Mouse (Mus musculus) cerebellum, adult (tissue): Measurements from ENCODE around the gene Ndel1.

Experiments
- ATAC-seq: cut with Nextera tagmentation; 2 replicates; pipeline ENCODE4 v1.9.2; 2017; ENCODE audit warnings: mild to moderate bottlenecking, moderate library complexity, mixed read lengths; ENCODE audit not compliant: insufficient number of reproducible peaks, low FRiP score, low TSS enrichment

Ndel1 gene

DNA sequence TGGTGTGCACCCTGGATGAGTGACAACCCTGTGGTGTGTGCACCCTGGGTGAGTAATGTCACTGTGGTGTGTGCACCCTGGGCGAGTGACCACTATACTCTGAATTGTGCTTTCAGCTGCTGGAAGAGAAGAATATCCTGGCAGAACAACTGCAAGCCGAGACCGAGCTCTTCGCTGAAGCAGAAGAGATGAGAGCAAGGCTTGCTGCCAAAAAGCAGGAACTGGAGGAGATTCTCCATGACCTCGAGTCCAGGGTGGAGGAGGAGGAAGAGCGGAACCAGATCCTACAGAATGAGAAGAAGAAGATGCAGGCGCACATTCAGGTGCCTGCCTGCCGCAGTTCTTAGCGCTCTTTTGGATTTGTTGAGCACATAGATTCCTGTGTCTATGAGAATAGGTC, 84.4 kb downstream of the Ndel1 start:
- no peak; the same call in 1 of the 2 replicates for ATAC-seq

DNA sequence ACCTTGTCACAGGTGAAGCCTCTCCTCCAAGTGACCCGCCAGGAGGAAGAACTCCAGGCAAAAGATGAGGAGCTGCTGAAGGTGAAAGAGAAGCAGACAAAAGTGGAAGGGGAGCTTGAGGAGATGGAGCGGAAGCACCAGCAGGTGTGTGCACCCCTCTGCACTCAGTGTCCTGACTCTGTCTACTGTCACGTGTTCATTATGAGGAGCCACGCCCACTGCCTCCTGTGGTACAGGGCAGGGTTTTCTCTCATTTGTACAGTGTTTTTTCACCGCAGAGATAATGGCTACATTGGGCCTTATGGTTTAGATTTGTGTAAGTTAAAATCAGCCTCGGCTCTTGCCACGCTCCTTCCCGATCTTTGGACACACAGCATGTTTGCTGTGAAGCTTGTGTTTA, 85.8 kb downstream of the Ndel1 start:
- no peak for ATAC-seq

DNA sequence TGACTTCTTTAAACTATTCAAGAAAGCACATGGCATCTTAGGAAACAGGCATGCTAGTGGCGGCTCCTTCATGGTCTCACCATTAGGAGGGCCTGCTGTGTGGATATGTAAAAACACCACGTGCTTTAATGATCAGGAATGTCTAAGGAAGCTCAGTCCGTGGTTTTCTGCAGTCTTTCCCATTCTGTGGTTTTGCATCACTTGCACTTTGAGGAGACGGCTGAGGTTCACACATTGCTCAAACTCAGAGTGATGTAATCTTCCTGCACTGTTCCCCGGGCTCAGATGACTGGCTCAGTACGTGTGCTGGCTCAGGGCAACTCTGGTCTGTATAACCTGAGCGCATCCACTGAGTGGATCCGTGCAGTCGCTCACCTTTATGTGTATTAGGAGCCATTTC, 89.3 kb downstream of the Ndel1 start:
- ATAC-seq, result no peak

DNA sequence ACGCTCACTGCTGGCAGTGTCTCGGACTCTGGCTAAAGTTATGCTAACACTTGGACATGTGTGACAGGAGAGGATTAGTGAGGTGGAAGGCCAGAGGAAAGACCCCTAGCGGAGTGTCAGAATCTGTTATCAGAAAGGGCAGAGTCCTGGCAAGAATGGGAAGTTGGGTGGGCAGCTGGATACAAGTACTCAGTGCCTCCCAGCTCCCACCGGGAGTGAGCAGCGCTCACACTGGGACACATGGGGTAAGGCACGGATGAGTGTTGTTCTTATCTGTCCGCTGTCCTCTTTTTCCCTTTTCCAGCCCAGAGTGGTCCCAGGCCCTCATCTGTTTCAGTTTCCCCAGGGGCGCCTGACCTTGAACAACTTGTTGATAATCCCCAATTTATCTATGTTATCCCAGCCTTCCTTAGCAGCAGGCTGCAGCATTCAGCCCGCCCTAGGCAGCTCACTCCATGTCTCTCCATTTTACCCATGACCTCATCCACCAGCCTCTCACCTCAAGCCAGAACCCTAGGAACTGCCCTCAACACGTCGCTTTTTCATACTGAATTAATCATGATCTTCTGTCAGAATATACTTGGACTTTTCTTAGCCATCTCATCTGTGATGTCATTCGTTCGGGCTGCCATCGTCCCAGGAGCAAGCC, 91.1 kb downstream of the Ndel1 start:
- ATAC-seq, result no peak

DNA sequence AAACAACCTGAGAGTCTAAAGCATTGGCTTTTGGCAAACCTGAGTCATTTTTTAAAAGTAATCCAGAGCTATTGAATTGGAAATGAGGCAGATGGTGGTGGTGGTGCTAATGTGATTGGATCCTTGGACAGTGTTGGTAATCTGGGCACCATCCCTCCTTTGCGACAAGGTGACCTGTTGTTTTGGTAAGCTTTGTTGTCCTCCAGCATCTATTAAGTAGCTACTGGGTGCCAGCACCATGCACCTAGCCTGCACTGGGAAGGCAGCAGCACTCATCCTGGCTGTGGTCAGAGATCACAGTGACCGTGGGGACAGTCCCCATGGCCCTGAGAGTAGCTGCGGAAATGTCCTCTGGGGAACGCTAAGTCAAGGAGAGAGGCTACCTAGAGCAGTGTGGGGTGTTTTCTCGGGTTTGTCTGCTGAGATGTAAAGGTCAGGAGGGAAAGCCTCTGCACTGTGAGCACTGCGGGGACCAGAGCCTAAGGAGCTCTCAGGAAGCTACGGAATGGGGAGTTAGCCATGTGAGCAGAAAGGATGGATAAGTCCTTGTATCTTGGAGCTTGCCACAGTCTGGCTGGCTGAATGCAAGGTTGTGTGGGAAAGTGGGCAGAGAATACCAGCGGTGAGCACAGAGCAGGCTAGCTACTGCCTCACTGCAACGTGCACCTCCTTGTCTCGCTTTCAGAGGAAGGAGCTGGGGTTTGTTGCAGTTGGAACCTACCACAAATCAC, 91.8 kb downstream of the Ndel1 start:
- no peak for ATAC-seq

DNA sequence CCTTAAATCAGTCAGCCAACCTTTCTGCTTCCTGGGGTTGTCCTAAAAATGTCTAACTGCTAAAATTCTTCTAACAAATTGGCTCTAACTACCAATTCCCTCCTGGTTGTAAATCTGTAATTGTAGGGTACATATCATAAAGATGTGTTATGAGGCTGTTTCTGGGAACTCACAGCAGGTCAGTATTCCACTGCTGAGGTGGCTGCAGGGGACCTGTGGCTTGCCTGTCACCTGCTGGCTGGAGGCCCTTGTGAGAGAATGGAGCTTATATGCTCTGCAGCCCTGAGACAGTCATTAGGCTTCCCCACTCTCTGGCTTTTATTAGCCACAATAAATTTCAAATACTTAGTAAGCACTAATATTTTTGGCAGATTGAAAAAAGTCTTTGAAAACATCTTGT, 92.8 kb downstream of the Ndel1 start:
- no peak for ATAC-seq

DNA sequence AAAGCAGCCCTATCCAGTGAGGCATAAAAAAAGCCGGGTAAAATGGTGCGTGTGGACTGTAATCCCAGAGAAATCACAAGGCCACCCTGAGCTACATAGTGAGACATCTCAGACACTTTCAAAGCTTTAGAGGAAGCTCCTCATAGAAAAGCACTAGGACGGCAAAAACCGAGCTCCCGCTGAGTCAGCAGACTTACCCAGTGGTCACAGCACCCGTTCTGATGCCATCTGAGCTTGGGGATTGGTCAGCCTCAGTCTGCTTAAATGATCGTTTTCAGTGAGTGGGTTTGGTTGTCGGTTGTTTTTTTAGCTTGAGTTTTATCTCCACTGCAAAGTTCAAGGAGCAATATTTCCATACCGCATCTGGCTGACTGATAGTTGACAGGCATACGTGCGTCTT, 93.7 kb downstream of the Ndel1 start:
- no peak for ATAC-seq

DNA sequence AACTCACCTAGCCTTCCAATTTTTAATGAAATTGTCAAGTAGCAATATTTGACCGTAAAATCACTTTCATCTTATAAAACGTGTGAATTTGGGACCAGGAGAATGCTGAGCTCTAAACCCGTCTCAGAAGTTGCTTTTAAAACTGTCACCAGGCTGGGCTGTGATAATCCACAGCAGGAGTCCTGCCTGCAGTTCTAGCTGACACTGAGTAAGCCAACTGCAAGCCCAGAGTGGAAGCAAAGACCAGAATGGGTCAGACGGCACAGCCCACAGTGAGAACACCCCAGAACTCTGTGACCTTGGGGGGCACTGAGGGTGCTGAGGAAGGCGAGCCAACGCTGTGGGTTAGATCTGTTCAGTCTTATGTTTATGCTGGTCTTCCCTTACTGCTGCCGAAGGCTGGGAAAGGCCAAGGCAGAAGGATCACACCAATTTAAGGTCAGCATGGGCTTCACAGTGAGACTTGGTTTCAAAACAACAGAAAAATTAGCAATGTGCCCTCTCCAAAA, 95.5 kb downstream of the Ndel1 start:
- no peak for ATAC-seq
